Mouse (Mus musculus) cerebellum, adult 2 months (tissue): ENCODE results near the gene Lrrc51.

ENCODE experiments used
- CTCF ChIP-seq: fragments of 200-500 bp; IDR thresholded peaks from 2 replicates; pipeline ENCODE4 v1.5.1; 2011; ENCODE audit warnings: low read depth, mild to moderate bottlenecking, control low read depth, low read length, moderate library complexity, borderline replicate concordance; ENCODE audit not compliant: insufficient read depth
- POLR2A ChIP-seq: fragments of 200-500 bp; IDR thresholded peaks from 2 replicates; pipeline ENCODE4 v1.6.1; 2011; ENCODE audit warnings: low read length, control low read depth, borderline replicate concordance; ENCODE audit not compliant: insufficient read depth

DNA sequence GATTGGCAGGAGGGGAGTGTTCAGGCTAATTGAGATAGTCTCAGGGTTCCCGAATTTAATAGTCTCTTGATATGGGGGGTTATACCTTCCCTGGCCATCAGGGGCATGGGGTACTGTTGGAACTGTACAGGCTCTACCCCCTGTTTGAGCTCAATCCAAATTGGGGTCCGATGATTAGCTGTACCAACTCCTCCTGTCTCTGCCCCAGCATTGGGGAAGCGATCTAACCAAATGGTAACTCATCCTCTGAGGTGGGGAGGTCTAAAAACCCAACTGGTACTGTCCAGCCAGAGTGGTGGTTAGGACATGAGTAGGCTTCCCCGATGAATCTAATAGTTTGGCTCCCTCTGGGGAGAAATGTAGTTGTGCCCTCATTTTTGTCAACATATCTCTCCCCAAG is 3.3 kb upstream of the Lrrc51 start:
- TF ChIP-seq CTCF = no peak
- TF ChIP-seq POLR2A = no peak
